Mouse (Mus musculus): ENCODE measurements around the gene Prr22. TPM values are rescaled to one million over a fixed set of nuclear protein-coding genes. Genes with fewer than 3 reads are reported as not detected.
A peak's percentile ranks its signal among the peaks of the same experiment; 100 is the strongest.

Gene Prr22
- total RNA-seq, 2 experiments from 2014 or later: 1.3 to 2.6 TPM

- Histone ChIP-seq H3K27ac (no peak overlapping the region), H3K4me3 (no peak overlapping the region)
- TF ChIP-seq CTCF (IDR thresholded peaks at IDR 0.05): no peak
- DNase-seq (ENCODE audit: extremely low spot score in 1 of 2, low spot score in 2 of 2): no peak
- intact Hi-C loops (cut with DNase I): no loop called here
Observed at GRCm38 (mm10) chr17:56818067-56818636, 48.1 kb downstream of the Prr22 start.

GRCm38 (mm10) chr17:56819032-56819545 lies 49.0 kb downstream of the Prr22 start:
- TF ChIP-seq CTCF (IDR thresholded peaks at IDR 0.05): no peak
- DNase-seq (ENCODE audit: extremely low spot score in 1 of 2, low spot score in 2 of 2): no peak
- no peak overlapping the region for H3K27ac ChIP-seq
- intact Hi-C loops (cut with DNase I): no loop called here
- H3K4me3 ChIP-seq: no peak overlapping the region

GRCm38 (mm10) chr17:56819694-56820111 lies 49.7 kb downstream of the Prr22 start:
- Histone ChIP-seq H3K4me3 (no peak overlapping the region), H3K27ac (peak overlapping the region; percentile 50)
- no peak for DNase-seq (ENCODE audit: extremely low spot score in 1 of 2, low spot score in 2 of 2)
- TF ChIP-seq CTCF (IDR thresholded peaks at IDR 0.05): no peak
- intact Hi-C loops (cut with DNase I): no loop called here

Other genes starting within 250 kb of the Prr22 start
- 1 to 10 TPM; 2.5 to 4.0 TPM for gene Gm20219, start 215.9 kb upstream of the Prr22 start, total RNA-seq (2021)
- gene Safb2, start 185.7 kb upstream of the Prr22 start, total RNA-seq (2021): 100 to 1,000 TPM; 133 to 148 TPM
- gene Safb, start 185.4 kb upstream of the Prr22 start, total RNA-seq (2021): 100 to 1,000 TPM; 160 to 168 TPM
- 100 to 1,000 TPM; 123 to 148 TPM for gene 2410015M20Rik, start 160.5 kb upstream of the Prr22 start, total RNA-seq (2021)
- 100 to 1,000 TPM; 351 to 353 TPM for gene Rpl36, start 156.8 kb upstream of the Prr22 start, total RNA-seq (2021)
- 10 to 100 TPM; 62.7 to 62.8 TPM for gene Lonp1, start 143.4 kb upstream of the Prr22 start, total RNA-seq (2021)
- gene Catsperd, start 142.1 kb upstream of the Prr22 start, total RNA-seq (2021): under 1 TPM; 0.38 to 0.65 TPM
- 100 to 1,000 TPM in 1 of 2 experiments, 10 to 100 TPM in 1; 92.7 to 101 TPM for gene Ranbp3, start 97.0 kb upstream of the Prr22 start, total RNA-seq (2021)
- gene Ndufa11, start 52.5 kb upstream of the Prr22 start, total RNA-seq (2021): 100 to 1,000 TPM; 202 to 208 TPM
- gene Vmac, start 52.2 kb upstream of the Prr22 start, total RNA-seq (2021): 10 to 100 TPM in 1 of 2 experiments, 1 to 10 TPM in 1; 8.8 to 12.7 TPM
- gene Nrtn, start 12.7 kb upstream of the Prr22 start, total RNA-seq (2021): 1 to 10 TPM; 4.1 to 4.5 TPM
- 10 to 100 TPM; 69.0 to 73.5 TPM for gene Dus3l, start 5.5 kb upstream of the Prr22 start, total RNA-seq (2021)
- gene Rfx2, start 60.8 kb downstream of the Prr22 start, total RNA-seq (2021): 1 to 10 TPM; 2.2 to 3.5 TPM
- gene Acsbg2, start 104.2 kb downstream of the Prr22 start, total RNA-seq (2021): not detected
- not detected for gene 1700061G19Rik, start 105.2 kb downstream of the Prr22 start, total RNA-seq (2021)
- 10 to 100 TPM; 80.8 to 87.6 TPM for gene Mllt1, start 165.2 kb downstream of the Prr22 start, total RNA-seq (2021)
- not detected for gene Acer1, start 211.9 kb downstream of the Prr22 start, total RNA-seq (2021)
- gene Clpp, start 220.1 kb downstream of the Prr22 start, total RNA-seq (2021): 10 to 100 TPM; 62.4 to 64.7 TPM
- 10 to 100 TPM; 22.8 to 26.9 TPM for gene Alkbh7, start 227.1 kb downstream of the Prr22 start, total RNA-seq (2021)
- not detected for gene Pspn, start 229.8 kb downstream of the Prr22 start, total RNA-seq (2021)
- gene Gtf2f1, start 241.0 kb downstream of the Prr22 start, total RNA-seq (2021): 10 to 100 TPM; 61.0 to 61.2 TPM
- gene Gm17949, start 241.2 kb downstream of the Prr22 start, total RNA-seq (2021): under 1 TPM in 1 of 2 experiments, not detected in 1; 0.49 TPM

Measured in left cerebral cortex, adult 2 months (tissue).